Mouse (Mus musculus) left cerebral cortex, adult 2 months (tissue): ENCODE measurements at regions not wholly inside any gene's neighbourhood (a gene's known extent, or its start where the extent isn't known, plus 50 kb on each side); places are given as distances from the start of the nearest gene placed in this dataset.

Experiments
- DNase-seq, 2 experiments: peaks; one replicate each; pipeline ENCODE4 v3.0.0; 2021 to 2022; ENCODE audit warnings: low spot score in 2 of 2, mixed read lengths in 1 of 2; ENCODE audit errors: extremely low spot score in 1 of 2
- H3K27ac ChIP-seq: fragments of 200-600 bp; 2 replicates; pipeline ENCODE4 v1.8.1; 2022
- H3K4me3 ChIP-seq: fragments of 200-600 bp; 2 replicates; pipeline ENCODE4 v1.8.1; 2022
- CTCF ChIP-seq: fragments of 200-600 bp; IDR thresholded peaks from 2 replicates; pipeline ENCODE4 v1.8.1; 2022; ENCODE audit warnings: antibody characterized with exemption, mild to moderate bottlenecking, moderate library complexity
- intact Hi-C: fragments of 180-260 bp; cut with DNase I; formaldehyde crosslinking; loops from one replicate; pipeline ENCODE4 v1.15.1; 2025

- peak overlapping the region; percentile 11; the same call in 1 of the 2 replicates for H3K27ac ChIP-seq
- H3K4me3 ChIP-seq: no peak overlapping the region
- no peak for TF ChIP-seq CTCF
- intact Hi-C loops: no loop called here
- no peak for DNase-seq
These were observed 145.4 kb upstream of the Serp2 start for GRCm38 (mm10) chr14:76701911-76702708.

GRCm38 (mm10) chr14:76701304-76701703 is 144.6 kb upstream of the Serp2 start:
- no peak for DNase-seq
- Histone ChIP-seq H3K27ac (peak overlapping the region; percentile 32), H3K4me3 (no peak overlapping the region)
- no peak for TF ChIP-seq CTCF
- intact Hi-C loops: no loop called here

GRCm38 (mm10) chr14:76700796-76701195 is 144.1 kb upstream of the Serp2 start:
- DNase-seq: no peak
- Histone ChIP-seq H3K27ac (peak overlapping the region; percentile 32; the same call in 1 of the 2 replicates), H3K4me3 (no peak overlapping the region)
- intact Hi-C loops: no loop called here
- TF ChIP-seq CTCF: no peak; the same call in 1 of the 2 replicates

- intact Hi-C loops: no loop called here
- no peak for DNase-seq
- no peak overlapping the region for H3K27ac ChIP-seq
- TF ChIP-seq CTCF: no peak
- no peak overlapping the region for H3K4me3 ChIP-seq
These were observed 143.5 kb upstream of the Serp2 start for GRCm38 (mm10) chr14:76700190-76700589.

- DNase-seq: no peak
- Histone ChIP-seq H3K27ac (no peak overlapping the region), H3K4me3 (no peak overlapping the region)
- TF ChIP-seq CTCF: no peak
- intact Hi-C loops: no loop called here
These were observed 142.2 kb upstream of the Serp2 start for GRCm38 (mm10) chr14:76698718-76699402.

GRCm38 (mm10) chr14:76696729-76697128 is 140.0 kb upstream of the Serp2 start:
- TF ChIP-seq CTCF: no peak
- Histone ChIP-seq H3K27ac (no peak overlapping the region), H3K4me3 (no peak overlapping the region)
- DNase-seq: no peak
- intact Hi-C loops: no loop called here

- H3K4me3 ChIP-seq: no peak overlapping the region
- no peak overlapping the region for H3K27ac ChIP-seq
- intact Hi-C loops: no loop called here
- DNase-seq: no peak
- no peak for TF ChIP-seq CTCF
These were observed 139.1 kb upstream of the Serp2 start for GRCm38 (mm10) chr14:76695691-76696355.

GRCm38 (mm10) chr14:76694894-76695293 is 138.2 kb upstream of the Serp2 start:
- no peak for TF ChIP-seq CTCF

GRCm38 (mm10) chr14:76693351-76694317 is 136.9 kb upstream of the Serp2 start:
- intact Hi-C loops: no loop called here

More at GRCm38 (mm10) chr14:76694894-76695293, 138.2 kb upstream of the Serp2 start:
- Histone ChIP-seq H3K4me3 (no peak overlapping the region), H3K27ac (no peak overlapping the region)
- intact Hi-C loops: no loop called here
- no peak for DNase-seq

GRCm38 (mm10) chr14:76687971-76688407 is 131.3 kb upstream of the Serp2 start:
- H3K4me3 ChIP-seq: no peak overlapping the region
- no peak for DNase-seq
- intact Hi-C loops: no loop called here
- no peak for TF ChIP-seq CTCF
- no peak overlapping the region for H3K27ac ChIP-seq

More at GRCm38 (mm10) chr14:76693351-76694317, 136.9 kb upstream of the Serp2 start:
- no peak for TF ChIP-seq CTCF
- peak overlapping the region; percentile 47; the same call in 1 of the 2 replicates for H3K27ac ChIP-seq
- DNase-seq: no peak
- no peak overlapping the region for H3K4me3 ChIP-seq
